Mouse (Mus musculus) activated CD4-positive, CD25-positive, alpha-beta regulatory T cell, adult 4 months (primary cell): ENCODE measurements around the gene Sema6b. TPM values are rescaled to one million over a fixed set of nuclear protein-coding genes. Genes with fewer than 3 reads are reported as not detected.
A peak's percentile ranks its signal among the peaks of the same experiment; 100 is the strongest.
"Not testable (repeated sequence)": the region's sequence is repeated elsewhere in the genome, so short reads cannot be mapped to it uniquely, and the experiment has no call there.

Experiments
- ATAC-seq: one replicate; pipeline ENCODE4 v1.8.0; 2017
- polyA plus RNA-seq, 2 experiments: library from polyadenylated mRNA; unstranded; fragments of 100-300 nt; shearing (Covaris generic); gene quantifications; one replicate each; pipeline ENCODE4 v1.2.1; 2017

The Sema6b gene
- polyA plus RNA-seq, 2 experiments from 2014 or later, result not detected

DNA sequence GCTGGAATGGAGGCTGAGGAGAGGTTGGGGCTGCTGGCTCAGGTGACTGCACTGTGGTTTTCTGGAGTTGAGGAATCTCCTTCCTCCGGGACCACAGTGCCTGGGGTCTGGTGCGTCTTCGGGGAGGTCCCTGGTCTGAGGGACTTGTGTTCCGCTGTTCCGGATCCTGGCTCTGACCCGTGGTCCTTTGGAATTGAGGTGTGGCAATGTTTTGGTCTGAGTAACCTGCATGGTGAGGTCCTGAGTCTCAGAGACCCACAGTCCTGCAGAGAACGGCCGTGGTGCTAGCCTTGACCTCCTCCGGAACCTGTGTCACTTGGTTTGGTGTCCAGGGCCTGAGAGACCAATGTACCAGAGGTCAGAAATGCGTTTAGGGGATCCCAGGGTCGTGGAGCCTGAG is 60.2 kb downstream of the Sema6b start:
- no peak for ATAC-seq

DNA sequence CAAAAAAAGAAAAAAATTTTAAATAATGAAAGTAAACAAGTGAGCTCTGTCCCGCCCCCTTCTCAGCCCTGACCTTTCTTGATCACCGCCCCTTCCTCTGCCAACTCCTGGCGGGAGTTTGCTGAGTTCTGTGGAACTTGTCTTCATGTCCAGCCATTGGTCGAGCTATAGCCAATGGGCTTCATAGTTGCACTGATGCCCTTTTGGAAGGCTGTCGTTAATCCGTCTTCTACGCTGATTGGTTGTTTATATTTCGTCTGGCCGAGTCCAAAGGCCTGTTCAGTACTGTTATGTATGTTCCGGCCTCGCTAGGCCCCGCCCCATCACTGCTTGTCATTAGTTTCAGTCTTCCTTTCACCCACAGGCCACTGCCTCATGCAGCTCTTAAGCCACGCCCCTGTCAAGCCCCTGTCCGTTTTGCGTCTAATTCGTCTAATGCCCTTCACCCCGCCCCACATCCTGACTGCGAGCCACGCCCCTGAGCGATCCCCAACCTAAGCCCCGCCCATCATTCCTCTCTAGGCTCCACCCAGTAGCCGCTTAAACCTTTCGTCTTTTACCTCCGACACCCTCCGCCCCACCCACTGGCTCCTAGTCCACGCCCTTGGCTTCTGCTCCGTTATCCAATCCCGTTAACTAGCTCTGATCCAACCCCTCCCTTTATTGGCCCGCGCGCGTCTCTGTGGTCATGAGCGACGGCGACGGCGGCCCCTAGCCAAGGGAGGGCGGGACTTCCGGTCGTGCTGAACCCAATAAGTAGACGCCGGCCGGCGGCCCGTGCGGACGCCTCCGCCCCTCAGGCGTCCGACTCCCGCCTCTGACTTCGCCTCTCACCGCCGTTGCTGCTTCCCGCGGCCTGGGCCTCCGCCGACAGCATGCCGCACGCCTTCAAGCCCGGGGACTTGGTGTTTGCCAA is 61.0 kb downstream of the Sema6b start, which contains the start of gene Hdgfl2:
Gene Hdgfl2 (plus strand): TSS at position 755 of the 916 bp plus-strand sequence.
- ATAC-seq, result peak; percentile 76

DNA sequence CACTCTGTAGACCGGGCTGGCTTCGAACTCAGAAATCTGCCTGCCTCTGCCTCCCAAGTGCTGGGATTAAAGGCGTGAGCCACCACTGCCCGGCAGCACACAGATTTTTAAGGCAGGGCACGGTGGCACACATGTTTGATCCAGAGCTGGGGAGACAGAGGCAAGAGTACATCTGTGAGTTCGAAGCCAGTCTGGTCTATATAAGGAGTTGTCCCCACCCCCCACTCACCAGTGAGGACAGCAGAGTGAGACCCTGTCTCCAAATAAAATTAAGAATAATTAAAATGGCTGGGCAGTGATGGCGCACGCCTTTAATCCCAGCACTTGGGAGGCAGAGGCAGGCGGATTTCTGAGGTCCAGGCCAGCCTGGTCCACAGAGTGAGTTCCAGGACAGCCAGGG is 61.8 kb downstream of the Sema6b start:
- not testable (repeated sequence) for ATAC-seq

DNA sequence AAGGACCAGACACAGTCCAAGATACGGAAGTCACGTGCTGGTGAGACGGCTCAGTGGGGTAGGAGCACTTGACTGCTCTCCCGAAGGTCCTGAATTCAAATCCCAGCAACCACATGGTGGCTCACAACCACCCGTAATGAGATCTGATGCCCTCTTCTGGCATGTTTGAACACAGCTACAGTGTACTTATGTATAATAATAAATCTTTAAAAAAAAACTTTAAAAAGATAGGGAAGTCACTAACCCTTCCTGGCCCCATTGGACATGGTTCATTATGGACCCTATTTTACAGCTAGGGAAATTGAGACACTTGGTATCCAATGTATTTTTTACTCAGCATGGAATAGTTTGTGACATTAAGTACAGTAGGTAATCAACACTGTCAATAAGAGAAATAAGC is 62.6 kb downstream of the Sema6b start:
- ATAC-seq, result no peak

DNA sequence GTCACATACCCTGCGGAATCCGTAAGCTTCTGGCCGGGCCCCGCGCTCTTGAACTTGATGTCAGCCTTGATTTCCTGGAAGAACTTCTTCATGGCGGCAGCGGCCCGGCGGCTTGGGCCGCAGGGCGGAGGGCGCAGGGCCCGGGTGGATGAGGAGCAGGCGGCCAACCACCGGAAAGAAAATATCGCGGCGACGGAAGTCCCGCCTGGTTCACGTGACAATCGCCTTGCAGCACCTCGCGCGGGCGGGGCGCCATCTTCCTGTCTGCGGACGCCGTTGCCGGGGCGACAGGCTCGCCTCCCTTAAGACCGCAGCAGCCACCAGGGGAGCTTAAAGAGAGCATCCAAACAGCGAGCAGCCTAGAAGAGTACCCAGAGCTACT is 65.3 kb downstream of the Sema6b start, which contains the start of gene Ubxn6:
Gene Ubxn6 (minus strand): TSS at position 202 of the 382 bp plus-strand sequence.
- peak; percentile 49 for ATAC-seq

DNA sequence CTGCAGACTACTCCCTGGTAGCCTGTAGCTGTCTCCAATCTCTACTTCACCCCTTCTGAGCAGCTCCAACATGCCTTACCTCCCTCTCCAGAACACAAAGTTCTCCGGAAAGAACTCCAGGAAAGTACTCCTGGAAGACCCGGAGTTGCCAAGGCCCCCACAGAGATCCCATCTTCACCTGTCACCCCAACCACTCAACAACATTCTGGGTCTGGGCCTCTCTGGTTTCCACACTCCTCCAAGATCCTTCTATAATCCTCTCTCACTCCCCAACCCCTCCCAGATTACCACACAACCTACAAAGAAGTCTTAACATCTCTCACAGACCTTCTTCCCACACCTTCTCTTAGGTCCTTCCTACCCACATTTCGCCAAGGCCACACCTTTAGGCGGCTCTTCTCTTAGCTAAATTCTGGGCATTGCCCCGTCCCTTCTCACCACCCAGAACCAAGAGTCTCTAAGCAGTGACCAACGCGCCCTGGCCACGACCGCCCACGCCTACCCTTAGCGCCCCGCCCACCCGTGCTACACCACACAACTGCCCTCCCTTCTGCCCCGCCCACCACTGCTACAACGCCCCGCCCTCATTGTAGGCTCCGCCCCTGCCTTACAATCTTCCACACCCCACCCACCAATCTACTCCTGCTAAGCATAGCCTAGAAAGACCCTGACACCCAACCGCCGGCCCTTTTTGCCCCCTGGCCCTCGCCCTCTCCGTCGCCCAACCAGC is 65.9 kb downstream of the Sema6b start:
- no peak for ATAC-seq

Other genes with a start within 250 kb of the Sema6b start
- gene Zfp959, start 248.2 kb downstream of the Sema6b start, polyA plus RNA-seq, result 10 to 100 TPM; 28.5 to 36.9 TPM
- 10 to 100 TPM; 17.2 to 17.4 TPM for gene Zfp119b, start 190.8 kb downstream of the Sema6b start, polyA plus RNA-seq
- 10 to 100 TPM; 52.7 to 95.2 TPM for gene Ebi3, start 187.7 kb downstream of the Sema6b start, polyA plus RNA-seq
- gene Yju2, start 181.2 kb downstream of the Sema6b start, polyA plus RNA-seq, result 10 to 100 TPM; 26.9 to 30.2 TPM
- gene Shd, start 169.9 kb downstream of the Sema6b start, polyA plus RNA-seq, result not detected
- not detected for gene Fsd1, start 153.8 kb downstream of the Sema6b start, polyA plus RNA-seq
- gene Stap2, start 134.8 kb downstream of the Sema6b start, polyA plus RNA-seq, result under 1 TPM in 1 of 2 experiments, not detected in 1; 0.54 TPM
- gene Mpnd, start 134.6 kb downstream of the Sema6b start, polyA plus RNA-seq, result 10 to 100 TPM; 22.9 to 23.8 TPM
- gene Sh3gl1, start 103.7 kb downstream of the Sema6b start, polyA plus RNA-seq, result 100 to 1,000 TPM in 1 of 2 experiments, 10 to 100 TPM in 1; 84.9 to 114 TPM
- gene Chaf1a, start 99.9 kb downstream of the Sema6b start, polyA plus RNA-seq, result 1 to 10 TPM; 1.0 to 1.6 TPM
- gene Ubxn6, start 65.3 kb downstream of the Sema6b start, polyA plus RNA-seq, result 10 to 100 TPM; 33.8 to 42.1 TPM
- 10 to 100 TPM; 35.7 to 44.6 TPM for gene Hdgfl2, start 60.7 kb downstream of the Sema6b start, polyA plus RNA-seq
- under 1 TPM in 1 of 2 experiments, not detected in 1; 0.15 TPM for gene Plin4, start 30.5 kb downstream of the Sema6b start, polyA plus RNA-seq
- gene Plin5, start 22.7 kb downstream of the Sema6b start, polyA plus RNA-seq, result not detected
- gene Lrg1, start 18.3 kb downstream of the Sema6b start, polyA plus RNA-seq, result under 1 TPM in 1 of 2 experiments, not detected in 1; 0.34 TPM
- 10 to 100 TPM; 34.9 to 38.7 TPM for gene Tnfaip8l1, start 22.1 kb upstream of the Sema6b start, polyA plus RNA-seq
- gene Mydgf, start 43.6 kb upstream of the Sema6b start, polyA plus RNA-seq, result 10 to 100 TPM; 57.3 to 59.9 TPM
- gene Dpp9, start 78.6 kb upstream of the Sema6b start, polyA plus RNA-seq, result 10 to 100 TPM; 11.5 to 16.9 TPM
- gene Fem1a, start 116.5 kb upstream of the Sema6b start, polyA plus RNA-seq, result 1 to 10 TPM; 4.5 to 5.8 TPM
- 10 to 100 TPM in 1 of 2 experiments, 1 to 10 TPM in 1; 6.4 to 11.3 TPM for gene Ticam1, start 136.4 kb upstream of the Sema6b start, polyA plus RNA-seq
- 10 to 100 TPM; 22.5 to 40.9 TPM for gene Plin3, start 152.5 kb upstream of the Sema6b start, polyA plus RNA-seq
- not detected for gene Arrdc5, start 159.9 kb upstream of the Sema6b start, polyA plus RNA-seq
- 10 to 100 TPM; 19.4 to 33.7 TPM for gene Uhrf1, start 163.0 kb upstream of the Sema6b start, polyA plus RNA-seq
- 1 to 10 TPM; 6.4 to 6.8 TPM for gene Kdm4b, start 185.7 kb upstream of the Sema6b start, polyA plus RNA-seq